In genomic region chr4:89308001-89308400, GRCm38 (mm10) we compare ENCODE assay signal across 31 mouse cellular contexts. TPM values are rescaled to one million over a fixed set of nuclear protein-coding genes. Genes with fewer than 3 reads are reported as not detected.
DNase-seq lines count a peak whose midpoint lies in the region; ATAC-seq and TF ChIP-seq lines count a peak whose summit lies in the region.
"Had no signal": no experiment of that assay in that cellular context is flagged by ENCODE, and none has a peak within 500 bp of the region (broad histone marks: within the 10 kb centered on the region; RNA-seq: fewer than 3 reads in every experiment).

No protein-coding gene starts in this region.

- 7% methylated on average over 3 of the region's 3 CpGs for WGBS in hindbrain, embryonic 10.5 days
- WGBS in hindbrain, embryonic 12.5 days = 11% methylated on average over 3 of the region's 3 CpGs
- 63% methylated on average over 3 of the region's 3 CpGs for WGBS in small intestine, adult 2 months

- no peak for TF ChIP-seq POLR2A in small intestine, adult 2 months (IDR thresholded peaks at IDR 0.05; ENCODE audit: low read depth, low read length)

- no peak for ATAC-seq in hindbrain, embryonic 12.5 days (ENCODE audit: low FRiP score)
- ATAC-seq in megakaryocyte, adult 5-6 weeks (ENCODE audit: poor library complexity, severe bottlenecking) = no peak
- ATAC-seq: forebrain, embryonic 15.5 days; hindbrain, postnatal 0 days; inflammation-experienced regulatory T-cells, adult 6 months; Patski had no signal

- H3K36me3 ChIP-seq in hindbrain, embryonic 10.5 days = no peaks in the 10 kb centered on the region
- no peaks in the 10 kb centered on the region for H3K36me3 ChIP-seq in hindbrain, embryonic 12.5 days
- H3K36me3 ChIP-seq in megakaryocyte, embryonic 14.5 days (replicated peaks; ENCODE audit: low read length) = peaks cover 31% of the 10 kb centered on the region
- H3K36me3 ChIP-seq in small intestine, adult 2 months (ENCODE audit: control insufficient read depth, insufficient read depth, low read length) = peaks cover 27% of the 10 kb centered on the region
- H3K36me3 ChIP-seq: embryonic facial prominence, embryonic 12.5 days; embryonic facial prominence, embryonic 15.5 days; forebrain, embryonic 12.5 days; forebrain, embryonic 15.5 days; G1E; heart, embryonic 12.5 days; heart, embryonic 15.5 days had no signal

- H3K27me3 ChIP-seq in hindbrain, embryonic 10.5 days (ENCODE audit: insufficient read depth, poor library complexity, severe bottlenecking) = peaks cover 99% of the 10 kb centered on the region
- peaks cover 96% of the 10 kb centered on the region for H3K27me3 ChIP-seq in hindbrain, embryonic 12.5 days
- peaks cover 43% of the 10 kb centered on the region for H3K27me3 ChIP-seq in megakaryocyte, embryonic 14.5 days (replicated peaks)
- H3K27me3 ChIP-seq in small intestine, adult 2 months (ENCODE audit: control insufficient read depth, insufficient read depth, low read length) = peaks cover 11% of the 10 kb centered on the region
- H3K27me3 ChIP-seq: CH12.LX, Patski had no signal

- H3K4me3 ChIP-seq in hindbrain, embryonic 10.5 days = no peak overlapping the region
- no peak overlapping the region for H3K4me3 ChIP-seq in hindbrain, embryonic 12.5 days
- peak overlapping the region; percentile 80 for H3K4me3 ChIP-seq in megakaryocyte, embryonic 14.5 days (replicated peaks)
- peak overlapping the region; percentile 16; the same call in 1 of the 2 replicates for H3K4me3 ChIP-seq in small intestine, adult 2 months (ENCODE audit: low read depth, low read length)
- H3K4me3 ChIP-seq: embryonic facial prominence, embryonic 12.5 days; embryonic facial prominence, embryonic 15.5 days; erythroblast, embryonic 14.5 days; forebrain, embryonic 12.5 days; forebrain, embryonic 15.5 days; heart, embryonic 12.5 days; heart, embryonic 15.5 days had no signal

- no peak for TF ChIP-seq CTCF in small intestine, adult 2 months (IDR thresholded peaks at IDR 0.05; ENCODE audit: extremely low read depth, insufficient read length, insufficient replicate concordance, low read depth, low read length)

- DNase-seq in hindbrain, embryonic 10.5 days (ENCODE audit: low spot score) = peak; percentile 18
- DNase-seq in R1 (ENCODE audit: low read depth, low spot score) = peak; percentile 11
- DNase-seq in cerebellum, adult 9-11 months = no peak
- DNase-seq: adrenal gland, adult 2 months; adrenal gland, postnatal 14 days; B cell, adult 2 months; cerebellum, adult 11 months; cerebellum, adult 2 months; cerebellum, postnatal 10 days; cerebellum, postnatal 36 days; gastrocnemius, postnatal 25 days; heart, adult 18-20 months; heart, postnatal 10 days; heart, postnatal 36 days had no signal

- no peak overlapping the region for H3K4me2 ChIP-seq in hindbrain, embryonic 12.5 days (replicated peaks)
- H3K4me2 ChIP-seq: embryonic facial prominence, embryonic 12.5 days; embryonic facial prominence, embryonic 15.5 days; forebrain, embryonic 12.5 days; forebrain, embryonic 15.5 days; heart, embryonic 12.5 days; heart, embryonic 15.5 days; hindbrain, embryonic 14.5 days had no signal

- H3K27ac ChIP-seq in hindbrain, embryonic 10.5 days = no peak overlapping the region
- H3K27ac ChIP-seq in hindbrain, embryonic 12.5 days = no peak overlapping the region
- no peak overlapping the region for H3K27ac ChIP-seq in small intestine, adult 2 months (ENCODE audit: insufficient read depth, low read depth, low read length)
- H3K27ac ChIP-seq: embryonic facial prominence, embryonic 12.5 days; embryonic facial prominence, embryonic 15.5 days; forebrain, embryonic 12.5 days; forebrain, embryonic 15.5 days; heart, embryonic 15.5 days; hindbrain, embryonic 14.5 days; hindbrain, postnatal 0 days had no signal

- H3K9ac ChIP-seq in hindbrain, embryonic 12.5 days = no peak overlapping the region
- H3K9ac ChIP-seq: embryonic facial prominence, embryonic 12.5 days; embryonic facial prominence, embryonic 15.5 days; forebrain, embryonic 12.5 days; forebrain, embryonic 15.5 days; heart, embryonic 12.5 days; heart, embryonic 15.5 days; hindbrain, embryonic 14.5 days had no signal

- H3K4me1 ChIP-seq in hindbrain, embryonic 10.5 days (replicated peaks) = peaks cover 16% of the 10 kb centered on the region
- H3K4me1 ChIP-seq in hindbrain, embryonic 12.5 days = peaks cover 8% of the 10 kb centered on the region
- H3K4me1 ChIP-seq in megakaryocyte, embryonic 14.5 days = peaks cover 37% of the 10 kb centered on the region
- H3K4me1 ChIP-seq in small intestine, adult 2 months (ENCODE audit: control insufficient read depth, insufficient read depth, insufficient read length, low read length) = peaks cover 9% of the 10 kb centered on the region

- H3K9me3 ChIP-seq in hindbrain, embryonic 10.5 days = no peaks in the 10 kb centered on the region
- H3K9me3 ChIP-seq in hindbrain, embryonic 12.5 days (replicated peaks) = no peaks in the 10 kb centered on the region
- H3K9me3 ChIP-seq in megakaryocyte, embryonic 14.5 days = no peaks in the 10 kb centered on the region
- H3K9me3 ChIP-seq: embryonic facial prominence, embryonic 12.5 days; embryonic facial prominence, embryonic 15.5 days; forebrain, embryonic 12.5 days; forebrain, embryonic 15.5 days; heart, embryonic 12.5 days; heart, embryonic 15.5 days had no signal

RNA-seq across cellular contexts. Expression of gene Cdkn2b, which starts 2.8 kb away (rescaled TPM):
- polyA plus RNA-seq in hindbrain, embryonic 10.5 days (2016; fragmentation: Nextera tagmentation; extraction: Ambion mirVana) = 0.54 and 2.2 TPM in 2 replicates
- 1.1 and 1.5 TPM in 2 replicates for polyA plus RNA-seq in hindbrain, embryonic 12.5 days (2016; fragmentation: Nextera tagmentation; extraction: Ambion mirVana)
- polyA plus RNA-seq in megakaryocyte, embryonic 14.5 days (2012; ENCODE audit: insufficient read depth, low replicate concordance) = 24.7 and 31.6 TPM in 2 replicates
- total RNA-seq in megakaryocyte, adult 5-6 weeks (2015) = not detected in 2 replicates
- total RNA-seq in megakaryocyte, adult 5-6 weeks (2017) = 0.41 TPM in 1 of 2 replicates, not detected in the other
- 136 and 280 TPM in 2 replicates for polyA plus RNA-seq in small intestine, adult 2 months (2012; rRNA removed)
- total RNA-seq: CH12.LX had no signal
- polyA plus RNA-seq: erythroblast, embryonic 14.5 days; G1E had no signal

RNA-seq across cellular contexts. Expression of gene Cdkn2a, which starts 13.5 kb away (rescaled TPM):
- not detected in 2 replicates for polyA plus RNA-seq in hindbrain, embryonic 10.5 days (2016; fragmentation: Nextera tagmentation; extraction: Ambion mirVana)
- not detected in 2 replicates for polyA plus RNA-seq in hindbrain, embryonic 12.5 days (2016; fragmentation: Nextera tagmentation; extraction: Ambion mirVana)
- 232 and 254 TPM in 2 replicates for polyA plus RNA-seq in megakaryocyte, embryonic 14.5 days (2012; ENCODE audit: insufficient read depth, low replicate concordance)
- not detected in 2 replicates for total RNA-seq in megakaryocyte, adult 5-6 weeks (2015)
- not detected in 2 replicates for total RNA-seq in megakaryocyte, adult 5-6 weeks (2017)
- polyA plus RNA-seq in small intestine, adult 2 months (2012; rRNA removed) = 0.39 and 0.93 TPM in 2 replicates
- total RNA-seq: CH12.LX; G1E; gastrocnemius, postnatal 25 days; heart, postnatal 36 days; hindbrain, postnatal 0 days had no signal
- polyA plus RNA-seq: cerebellum, adult 2 months; embryonic facial prominence, embryonic 12.5 days; embryonic facial prominence, embryonic 15.5 days; forebrain, embryonic 12.5 days; forebrain, embryonic 15.5 days; G1E; heart, embryonic 12.5 days; heart, embryonic 15.5 days; hindbrain, embryonic 14.5 days; hindbrain, postnatal 0 days had no signal

Comparison
In these comparisons a context has a peak if more than half of its experiments do, and no peak if none do; other contexts are left out.
1. H3K4me3 ChIP-seq: peak in megakaryocyte, embryonic 14.5 days (single experiment) and small intestine, adult 2 months (single experiment); none in hindbrain, embryonic 10.5 days (single experiment) and hindbrain, embryonic 12.5 days (single experiment).
2. RNA of gene Cdkn2a, which starts 13.5 kb away (polyA plus RNA-seq): 232 to 254 TPM in megakaryocyte, embryonic 14.5 days; 0.39 to 0.93 TPM in small intestine, adult 2 months, not detected in hindbrain, embryonic 10.5 days and not detected in hindbrain, embryonic 12.5 days; every median in the first group is over 100 times any median in the second.